Mouse (Mus musculus) heart, adult 2 months (tissue): ENCODE data around the gene Ppt2.

Experiments
- CTCF ChIP-seq: fragments of 200-600 bp; IDR thresholded peaks from 2 replicates; pipeline ENCODE4 v1.8.1; 2022; ENCODE audit warnings: antibody characterized with exemption, mild to moderate bottlenecking, moderate library complexity
- EP300 ChIP-seq: fragments of 200-500 bp; IDR thresholded peaks from 2 replicates; pipeline ENCODE4 v1.6.1; 2011; ENCODE audit warnings: low read depth, low read length, control low read depth; ENCODE audit not compliant: insufficient read depth
- POLR2A ChIP-seq: fragments of 200-500 bp; IDR thresholded peaks from 2 replicates; pipeline ENCODE4 v1.6.1; 2011; ENCODE audit warnings: mild to moderate bottlenecking, low read depth, low read length, control low read depth; ENCODE audit not compliant: insufficient read depth

DNA sequence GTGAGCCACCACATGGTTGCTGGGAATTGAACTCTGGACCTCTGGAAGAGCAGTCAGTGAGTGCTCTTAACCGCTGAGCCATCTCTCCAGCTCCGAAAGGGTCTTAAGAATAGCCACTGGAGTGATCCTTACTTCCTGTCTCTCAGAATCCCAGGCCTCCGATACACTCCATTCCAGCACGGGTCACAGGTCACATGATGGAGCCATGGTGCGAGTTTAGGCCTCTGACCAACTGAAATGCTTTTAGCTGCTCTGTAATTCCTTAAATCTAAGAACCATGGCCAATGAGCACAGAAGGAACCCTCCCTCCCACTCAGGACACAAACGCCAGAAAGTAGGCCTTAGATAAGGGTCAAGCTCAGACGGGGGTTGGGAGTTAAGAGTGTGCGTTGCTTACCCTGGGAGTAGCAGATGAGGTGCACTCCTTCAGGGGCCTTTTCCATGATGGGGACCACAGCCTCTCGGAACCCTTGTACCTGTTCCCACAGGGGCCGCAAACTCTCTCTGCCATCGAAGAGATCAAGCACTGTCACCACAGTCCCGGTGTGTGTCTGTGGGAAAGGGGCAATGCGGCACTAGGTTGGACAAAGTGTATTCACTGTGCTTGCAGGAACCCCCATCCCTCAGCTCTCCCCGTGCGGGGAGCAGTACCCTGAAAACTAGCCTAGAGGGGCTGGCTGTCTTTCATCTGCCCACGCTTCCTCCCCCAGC lies 2.1 kb downstream of the Ppt2 start:
- TF ChIP-seq POLR2A (no peak), CTCF (no peak), EP300 (no peak)
